In genomic region chr8:22227061-22227877, GRCm38 (mm10) we compare ENCODE assay signal across 8 mouse cellular contexts. TPM values are rescaled to one million over a fixed set of nuclear protein-coding genes. Genes with fewer than 3 reads are reported as not detected.
DNase-seq lines count a peak whose midpoint lies in the region; ATAC-seq lines count a peak whose summit lies in the region.

TSS of gene Thsd1 (plus strand) at chr8:22227313.

- peak; percentile 37 for DNase-seq in CD4-positive, CD25-positive, alpha-beta regulatory T cell, adult 2 months (ENCODE audit: low read depth, low spot score)
- peak; percentile 81 for DNase-seq in ZHBTc4 (ENCODE audit: low read depth, low spot score)
- peak; percentile 73 for DNase-seq in embryonic facial prominence, embryonic 14.5 days (ENCODE audit: low spot score)
- DNase-seq in lung, postnatal 36 days, result peak; percentile 89
- peak; percentile 9 for DNase-seq in retina, postnatal 7 days (ENCODE audit: low read depth, low spot score)

- no peak within 1 kb of the TSS; the same call in 1 of the 2 replicates for H3K27ac ChIP-seq in embryonic facial prominence, embryonic 14.5 days (replicated peaks; ENCODE audit: low read depth, low read length)
- peak within 1 kb of the TSS; percentile 66 to 70 for H3K27ac ChIP-seq in heart, embryonic 14.5 days (replicated peaks in 1 of 2; ENCODE audit: control insufficient read depth in 1 of 2, insufficient read depth in 1 of 2, low read depth in 2 of 2, low read length in 2 of 2)
- H3K27ac ChIP-seq in kidney, embryonic 16.5 days (ENCODE audit: low read length), result peak within 1 kb of the TSS; percentile 52; the same call in 1 of the 2 replicates

- no peaks in the 10 kb centered on the region for H3K9me3 ChIP-seq in embryonic facial prominence, embryonic 14.5 days (ENCODE audit: control insufficient read depth, low read length)
- H3K9me3 ChIP-seq in heart, embryonic 14.5 days (ENCODE audit: control insufficient read depth, low read length), result no peaks in the 10 kb centered on the region
- H3K9me3 ChIP-seq in kidney, embryonic 16.5 days (ENCODE audit: low read length), result no peaks in the 10 kb centered on the region

- no peaks in the 10 kb centered on the region for H3K4me1 ChIP-seq in embryonic facial prominence, embryonic 14.5 days (ENCODE audit: control insufficient read depth, insufficient read depth, low read length)
- H3K4me1 ChIP-seq in heart, embryonic 14.5 days (ENCODE audit: control insufficient read depth in 2 of 2, insufficient read depth in 2 of 2, low read length in 2 of 2), result no peaks in the 10 kb centered on the region; a peak in 1 of 4 replicates
- H3K4me1 ChIP-seq in kidney, embryonic 16.5 days (ENCODE audit: insufficient read depth, low read length), result peaks cover 3% of the 10 kb centered on the region; the same call in 1 of the 2 replicates

- H3K9ac ChIP-seq in embryonic facial prominence, embryonic 14.5 days (ENCODE audit: low read depth, low read length), result peak within 1 kb of the TSS; percentile 62
- H3K9ac ChIP-seq in heart, embryonic 14.5 days (ENCODE audit: low read length), result peak within 1 kb of the TSS; percentile 76
- H3K9ac ChIP-seq in kidney, embryonic 16.5 days (replicated peaks; ENCODE audit: low read length), result peak within 1 kb of the TSS; percentile 68

- ATAC-seq in embryonic facial prominence, embryonic 14.5 days (ENCODE audit: low read depth), result peak; percentile 91
- ATAC-seq in heart, embryonic 14.5 days (ENCODE audit: insufficient number of reproducible peaks, insufficient read depth, low FRiP score, low read depth), result peak; percentile 92
- ATAC-seq in kidney, embryonic 16.5 days (ENCODE audit: low FRiP score, low TSS enrichment), result peak; percentile 96
- ATAC-seq in monocyte, adult 5-6 weeks (replicated peaks; ENCODE audit: insufficient number of reproducible peaks, low FRiP score, low TSS enrichment, poor library complexity, severe bottlenecking), result no peak; the same call in 1 of the 2 replicates

- peak within 1 kb of the TSS; percentile 54 for H3K4me3 ChIP-seq in embryonic facial prominence, embryonic 14.5 days (ENCODE audit: low read depth, low read length)
- H3K4me3 ChIP-seq in heart, embryonic 14.5 days (ENCODE audit: control insufficient read depth in 1 of 2, insufficient read depth in 1 of 2, low read depth in 1 of 2, low read length in 2 of 2), result peak within 1 kb of the TSS; percentile 69 to 73
- H3K4me3 ChIP-seq in kidney, embryonic 16.5 days (ENCODE audit: low read length), result peak within 1 kb of the TSS; percentile 62

- peak within 1 kb of the TSS; percentile 95 for H3K4me2 ChIP-seq in embryonic facial prominence, embryonic 14.5 days (ENCODE audit: low read depth, low read length)
- H3K4me2 ChIP-seq in heart, embryonic 14.5 days (ENCODE audit: low read length), result peak within 1 kb of the TSS; percentile 85
- peak within 1 kb of the TSS; percentile 92 for H3K4me2 ChIP-seq in kidney, embryonic 16.5 days (replicated peaks; ENCODE audit: low read depth, low read length)

- no peaks in the 10 kb centered on the region; the same call in none of the 2 replicates for H3K27me3 ChIP-seq in embryonic facial prominence, embryonic 14.5 days (replicated peaks; ENCODE audit: control insufficient read depth, insufficient read depth, low read length)
- peaks cover 4% of the 10 kb centered on the region; the same call in 1 of the 2 replicates for H3K27me3 ChIP-seq in heart, embryonic 14.5 days (ENCODE audit: control insufficient read depth, insufficient read depth, low read length)
- no peaks in the 10 kb centered on the region for H3K27me3 ChIP-seq in kidney, embryonic 16.5 days (ENCODE audit: insufficient read depth, low read length)

- peaks cover 9% of the 10 kb centered on the region; the same call in 1 of the 2 replicates for H3K36me3 ChIP-seq in embryonic facial prominence, embryonic 14.5 days (ENCODE audit: control insufficient read depth, insufficient read depth, low read length)
- no peaks in the 10 kb centered on the region for H3K36me3 ChIP-seq in heart, embryonic 14.5 days (ENCODE audit: control insufficient read depth, insufficient read depth, low read length)
- H3K36me3 ChIP-seq in kidney, embryonic 16.5 days (ENCODE audit: insufficient read depth, low read length), result peaks cover 11% of the 10 kb centered on the region

- under 1% methylated on average over 22 of the region's 39 CpGs for WGBS in embryonic facial prominence, embryonic 14.5 days
- 1% methylated on average over 36 of the region's 39 CpGs for WGBS in heart, embryonic 14.5 days
- WGBS in kidney, embryonic 16.5 days, result under 1% methylated on average over 39 of the region's 39 CpGs

RNA-seq across cellular contexts. Expression of gene Thsd1, which starts in this region (rescaled TPM):
- polyA plus RNA-seq in embryonic facial prominence, embryonic 14.5 days (2014; fragmentation: Nextera tagmentation; extraction: Ambion mirVana), result 11.2 and 13.1 TPM in 2 replicates
- 17.3 and 17.8 TPM in 2 replicates for polyA plus RNA-seq in heart, embryonic 14.5 days (2014; fragmentation: Nextera tagmentation; extraction: Ambion mirVana)
- polyA plus RNA-seq in kidney, embryonic 16.5 days (2015; fragmentation: Nextera tagmentation; extraction: Ambion mirVana), result 18.1 and 18.7 TPM in 2 replicates
- 0.43 to 1.4 TPM in 2 of 3 replicates, not detected in the other for total RNA-seq in monocyte, adult 5-6 weeks (2017)

Comparison
In these comparisons a context has a peak if more than half of its experiments do, and no peak if none do; other contexts are left out.
1. DNase-seq: peak in every context shown above with its lines; median percentile 89 in lung, postnatal 36 days; 81 in ZHBTc4; 73 in embryonic facial prominence, embryonic 14.5 days; 37 in CD4-positive, CD25-positive, alpha-beta regulatory T cell, adult 2 months; 9 in retina, postnatal 7 days.